ENCODE assay signal across 9 mouse cellular contexts in the genomic region with DNA sequence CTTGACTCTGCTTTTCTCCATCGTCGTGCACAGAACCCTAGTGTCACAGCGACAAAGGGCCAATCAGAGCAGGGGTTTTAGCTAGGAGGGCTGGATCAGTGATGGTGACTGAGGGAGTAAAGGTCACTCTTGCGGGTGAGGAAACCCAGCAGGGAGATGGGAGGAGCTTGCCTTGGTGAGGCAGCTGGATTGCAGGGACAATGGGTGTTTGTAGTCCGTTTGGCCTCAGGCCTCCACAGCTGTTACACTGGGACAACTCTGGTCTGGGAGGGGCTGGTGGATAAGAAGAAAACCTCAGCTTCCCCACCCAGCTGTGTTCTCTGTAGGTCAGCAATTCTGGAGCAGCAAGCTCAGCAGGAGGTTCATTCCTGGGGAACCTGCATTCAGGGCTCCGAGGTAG.
DNase-seq lines count a peak whose midpoint lies in the region; ATAC-seq and TF ChIP-seq lines count a peak whose summit lies in the region.
"Had no signal": no experiment of that assay in that cellular context is flagged by ENCODE, and none has a peak within 500 bp of the region (broad histone marks: within the 10 kb centered on the region; RNA-seq: fewer than 3 reads in every experiment).

No protein-coding gene starts in this region.

- no peak overlapping the region for H3ac ChIP-seq in myocyte (ENCODE audit: control insufficient read depth, insufficient read length)

- no peak for ATAC-seq in hindbrain, embryonic 14.5 days (ENCODE audit: low FRiP score)
- ATAC-seq in forebrain, embryonic 16.5 days = no peak

- H3K9me3 ChIP-seq in hindbrain, embryonic 10.5 days = peaks cover 7% of the 10 kb centered on the region; the same call in 1 of the 2 replicates
- peaks cover 8% of the 10 kb centered on the region for H3K9me3 ChIP-seq in hindbrain, embryonic 14.5 days (ENCODE audit: control insufficient read depth, low read length)
- no peaks in the 10 kb centered on the region for H3K9me3 ChIP-seq in forebrain, embryonic 16.5 days (ENCODE audit: control insufficient read depth, low read length)
- H3K9me3 ChIP-seq: hindbrain, embryonic 15.5 days had no signal

- H3K79me2 ChIP-seq in myocyte (ENCODE audit: control insufficient read depth, insufficient read depth) = no peaks in the 10 kb centered on the region

- peak; percentile 77 for DNase-seq in hindbrain, embryonic 10.5 days (ENCODE audit: low spot score)
- no peak for DNase-seq in hindbrain, embryonic 14.5 days (ENCODE audit: low spot score)
- peak; percentile 49 for DNase-seq in WW6 (ENCODE audit: low read depth, low spot score)
- peak; percentile 10 for DNase-seq in kidney, postnatal 10 days
- DNase-seq in urinary bladder, adult 18-20 months (ENCODE audit: low spot score in 2 of 2) = no peak
- DNase-seq in urinary bladder, postnatal 14 days (ENCODE audit: low spot score) = no peak

- H3K36me3 ChIP-seq in hindbrain, embryonic 10.5 days = no peaks in the 10 kb centered on the region
- H3K36me3 ChIP-seq in hindbrain, embryonic 14.5 days (replicated peaks; ENCODE audit: control insufficient read depth, insufficient read depth) = no peaks in the 10 kb centered on the region
- no peaks in the 10 kb centered on the region for H3K36me3 ChIP-seq in forebrain, embryonic 16.5 days (ENCODE audit: control insufficient read depth, insufficient read depth)
- no peaks in the 10 kb centered on the region for H3K36me3 ChIP-seq in myocyte (ENCODE audit: control insufficient read depth, insufficient read depth)
- H3K36me3 ChIP-seq: hindbrain, embryonic 15.5 days had no signal

- 12% methylated on average over 6 of the region's 6 CpGs for WGBS in hindbrain, embryonic 10.5 days
- 13% methylated on average over 6 of the region's 6 CpGs for whole genome bisulfite sequencing in hindbrain, embryonic 14.5 days
- WGBS in forebrain, embryonic 16.5 days = 24% methylated on average over 6 of the region's 6 CpGs

- no peak overlapping the region for H3K4me3 ChIP-seq in hindbrain, embryonic 10.5 days
- no peak overlapping the region for H3K4me3 ChIP-seq in hindbrain, embryonic 14.5 days (replicated peaks; ENCODE audit: low read length)
- no peak overlapping the region for H3K4me3 ChIP-seq in forebrain, embryonic 16.5 days (replicated peaks; ENCODE audit: low read length)
- no peak overlapping the region for H3K4me3 ChIP-seq in myocyte
- H3K4me3 ChIP-seq: hindbrain, embryonic 15.5 days had no signal

- peak overlapping the region; percentile 75 for H3K27ac ChIP-seq in hindbrain, embryonic 10.5 days
- no peak overlapping the region for H3K27ac ChIP-seq in hindbrain, embryonic 14.5 days
- peak overlapping the region; percentile 13; the same call in 1 of the 2 replicates for H3K27ac ChIP-seq in forebrain, embryonic 16.5 days (ENCODE audit: low read length)
- H3K27ac ChIP-seq: hindbrain, embryonic 15.5 days had no signal

- no peak for TF ChIP-seq POLR2A in myocyte (IDR thresholded peaks at IDR 0.05; ENCODE audit: insufficient read length, low read depth)

- H3K9ac ChIP-seq in hindbrain, embryonic 14.5 days = no peak overlapping the region
- H3K9ac ChIP-seq in forebrain, embryonic 16.5 days (replicated peaks; ENCODE audit: low read depth, low read length) = no peak overlapping the region
- H3K9ac ChIP-seq: hindbrain, embryonic 15.5 days had no signal

- peaks cover 11% of the 10 kb centered on the region for H3K4me1 ChIP-seq in hindbrain, embryonic 10.5 days (replicated peaks)
- peaks cover 4% of the 10 kb centered on the region; the same call in 1 of the 2 replicates for H3K4me1 ChIP-seq in hindbrain, embryonic 14.5 days (replicated peaks; ENCODE audit: control insufficient read depth, insufficient read depth, low read length)
- peaks cover 6% of the 10 kb centered on the region for H3K4me1 ChIP-seq in forebrain, embryonic 16.5 days (replicated peaks; ENCODE audit: control insufficient read depth, insufficient read depth, low read length)

- no peak overlapping the region for H3K4me2 ChIP-seq in hindbrain, embryonic 14.5 days (replicated peaks)
- no peak overlapping the region for H3K4me2 ChIP-seq in forebrain, embryonic 16.5 days (ENCODE audit: low read length)
- peak overlapping the region; percentile 8 for H3K4me2 ChIP-seq in myocyte (ENCODE audit: low read depth)
- H3K4me2 ChIP-seq: hindbrain, embryonic 15.5 days had no signal

- no peaks in the 10 kb centered on the region for H3K27me3 ChIP-seq in hindbrain, embryonic 10.5 days (ENCODE audit: insufficient read depth, poor library complexity, severe bottlenecking)
- no peaks in the 10 kb centered on the region for H3K27me3 ChIP-seq in hindbrain, embryonic 14.5 days (ENCODE audit: control insufficient read depth, insufficient read depth, low read length)
- H3K27me3 ChIP-seq in forebrain, embryonic 16.5 days (replicated peaks; ENCODE audit: control insufficient read depth, insufficient read depth, low read length) = no peaks in the 10 kb centered on the region
- H3K27me3 ChIP-seq in myocyte (ENCODE audit: control insufficient read depth, insufficient read depth, insufficient read length) = no peaks in the 10 kb centered on the region
- H3K27me3 ChIP-seq: hindbrain, embryonic 15.5 days had no signal

TF ChIP-seq in myocyte, 11 proteins besides CTCF, POLR2A, EP300 and RAD21:
- TF ChIP-seq MYOG (IDR thresholded peaks at IDR 0.05; ENCODE audit: control insufficient read depth in 1 of 3, insufficient read depth in 1 of 3, insufficient read length in 2 of 3, low read depth in 2 of 3) (peak in 2 of 3 experiments; percentile 75 to 82), TCF3 (IDR thresholded peaks at IDR 0.05; ENCODE audit: insufficient read length, low read depth) (peak; percentile 45), E2F4 (IDR thresholded peaks at IDR 0.05; ENCODE audit: insufficient read depth) (no peak), POLR2AphosphoS2 (IDR thresholded peaks at IDR 0.05; ENCODE audit: insufficient read length, low read depth) (no peak), REST (IDR thresholded peaks at IDR 0.05; ENCODE audit: insufficient read depth, insufficient read length) (no peak), SRF (IDR thresholded peaks at IDR 0.05; ENCODE audit: control insufficient read depth, insufficient read length, low read depth) (no peak), MYOD1 (IDR thresholded peaks at IDR 0.05; ENCODE audit: control insufficient read depth in 1 of 3, insufficient read length in 2 of 3, low read depth in 2 of 3) (peak in 2 of 3 experiments; percentile 75 to 83), CEBPB (IDR thresholded peaks at IDR 0.05; ENCODE audit: insufficient read depth, poor library complexity, severe bottlenecking) (no peak)
TF ChIP-seq in myocyte: peak in this region for 3.

Comparison
In these comparisons a context has a peak if more than half of its experiments do, and no peak if none do; other contexts are left out.
1. DNase-seq: peak in hindbrain, embryonic 10.5 days (single experiment), WW6 (single experiment) and kidney, postnatal 10 days (single experiment); none in hindbrain, embryonic 14.5 days (single experiment), urinary bladder, adult 18-20 months (0 of 2) and urinary bladder, postnatal 14 days (single experiment).